Mouse (Mus musculus) G1E (cell line): ENCODE data around the gene Fgfr2. TPM values are rescaled to one million over a fixed set of nuclear protein-coding genes. Genes with fewer than 3 reads are reported as not detected.

ENCODE experiments used
- ATAC-seq: 2 replicates; pipeline ENCODE4 v1.8.0; 2016; ENCODE audit warnings: mild to moderate bottlenecking; ENCODE audit not compliant: insufficient number of reproducible peaks, poor library complexity, low FRiP score, severe bottlenecking; ENCODE audit errors: extremely low read depth
- DNase-seq: peaks from one replicate; pipeline ENCODE4 v3.0.0; 2012; ENCODE audit warnings: low spot score
- H3K27me3 ChIP-seq: 2 replicates; pipeline ENCODE4 v1.6.1; 2012; ENCODE audit warnings: mild to moderate bottlenecking, low read length, inconsistent platforms; ENCODE audit not compliant: insufficient read depth
- H3K36me3 ChIP-seq: replicated peaks from 2 replicates; pipeline ENCODE3; 2012; ENCODE audit warnings: mild to moderate bottlenecking, inconsistent platforms
- H3K4me1 ChIP-seq: 2 replicates; pipeline ENCODE4 v1.6.1; 2012; ENCODE audit warnings: low read depth, low read length, inconsistent platforms, mixed read lengths; ENCODE audit not compliant: insufficient read depth
- H3K4me3 ChIP-seq: 2 replicates; pipeline ENCODE4 v1.5.1; 2012; ENCODE audit warnings: low read depth, mild to moderate bottlenecking, inconsistent platforms, low read length, moderate library complexity, mixed read lengths
- H3K9me3 ChIP-seq: replicated peaks from 2 replicates; pipeline ENCODE4 v1.6.1; 2012; ENCODE audit warnings: inconsistent platforms
- CTCF ChIP-seq: IDR thresholded peaks from 2 replicates; pipeline ENCODE4 v1.5.1; 2012; ENCODE audit warnings: low read depth, low read length, inconsistent platforms, mixed read lengths
- GATA1 ChIP-seq: IDR thresholded peaks from 2 replicates; pipeline ENCODE4 v1.6.1; 2012; ENCODE audit warnings: borderline replicate concordance, low read length, inconsistent platforms, mixed read lengths
- GATA2 ChIP-seq: IDR thresholded peaks from 2 replicates; pipeline ENCODE4 v1.6.1; 2012; ENCODE audit warnings: low read depth, low read length, inconsistent platforms, borderline replicate concordance
- POLR2AphosphoS5 ChIP-seq: IDR thresholded peaks from 2 replicates; pipeline ENCODE4 v1.6.1; 2012; ENCODE audit warnings: low read depth, low read length, inconsistent platforms; ENCODE audit not compliant: insufficient replicate concordance
- TAL1 ChIP-seq: conservative IDR thresholded peaks from 2 replicates; pipeline ENCODE4 v1.6.1; 2012; ENCODE audit warnings: low read depth, low read length, inconsistent platforms, mixed read lengths
- polyA plus RNA-seq: library from polyadenylated mRNA; stranded (reverse); fragments of >175 nt; gene quantifications from 2 replicates; pipeline ENCODE4 v1.2.3, GENCODE M21; 2012
- total RNA-seq, 2 experiments: library from RNA; stranded (forward) in 1 of 2; stranded (reverse) in 1 of 2; fragments of 200-1000 nt in 1 of 2; fragments of >200 nt in 1 of 2; fragmentation: Nextera tagmentation in 1 of 2; gene quantifications; 2 replicates each; pipeline ENCODE4 v1.2.3; 2014 to 2017

The Fgfr2 gene
- total and polyA plus RNA-seq, 3 experiments: 0.22 TPM; not detected in 2

GRCm38 (mm10) chr7:132269661-132270060 is 853.5 kb downstream of the Fgfr2 start:
- Histone ChIP-seq H3K36me3 (no peaks in the 10 kb centered on the region), H3K4me1 (no peaks in the 10 kb centered on the region), H3K4me3 (no peak overlapping the region), H3K9me3 (peaks cover 61% of the 10 kb centered on the region), H3K27me3 (no peaks in the 10 kb centered on the region)
- ATAC-seq (no peak), DNase-seq (no peak)
- no peak for TF ChIP-seq GATA2
- TF ChIP-seq TAL1: no peak
- TF ChIP-seq CTCF: no peak
- TF ChIP-seq POLR2AphosphoS5: no peak
- no peak for TF ChIP-seq GATA1

GRCm38 (mm10) chr7:132267721-132268498 is 855.2 kb downstream of the Fgfr2 start:
- ATAC-seq (no peak), DNase-seq (no peak)
- Histone ChIP-seq H3K9me3 (peaks cover 66% of the 10 kb centered on the region), H3K36me3 (no peaks in the 10 kb centered on the region), H3K27me3 (no peaks in the 10 kb centered on the region), H3K4me3 (no peak overlapping the region), H3K4me1 (no peaks in the 10 kb centered on the region)
- TF ChIP-seq CTCF (no peak), TAL1 (no peak), GATA2 (no peak), GATA1 (no peak), POLR2AphosphoS5 (no peak)

DNA sequence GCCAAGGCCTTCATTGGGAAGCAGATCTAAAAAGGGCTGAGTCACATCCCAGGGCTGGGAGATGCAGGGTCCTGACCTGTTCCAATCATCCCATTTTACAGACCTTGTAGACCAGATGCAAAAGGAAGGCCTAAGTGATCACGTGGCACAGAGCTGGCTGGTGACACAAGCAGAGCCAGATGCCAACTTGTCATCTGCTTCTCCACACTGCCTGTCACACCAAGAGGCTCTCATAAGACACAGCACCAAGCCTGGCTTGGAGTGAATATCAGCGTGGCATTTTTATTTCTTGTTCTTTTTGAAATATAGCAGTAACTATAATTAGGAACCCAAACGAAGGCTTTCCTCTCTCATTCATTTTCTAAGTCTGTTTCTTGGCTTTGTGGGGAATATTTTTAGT is 858.4 kb downstream of the Fgfr2 start:
- Histone ChIP-seq H3K4me3 (no peak overlapping the region), H3K4me1 (no peaks in the 10 kb centered on the region), H3K27me3 (no peaks in the 10 kb centered on the region), H3K36me3 (no peaks in the 10 kb centered on the region), H3K9me3 (peaks cover 75% of the 10 kb centered on the region)
- no peak for TF ChIP-seq GATA1
- TF ChIP-seq GATA2: no peak
- DNase-seq: no peak
- no peak for ATAC-seq

DNA sequence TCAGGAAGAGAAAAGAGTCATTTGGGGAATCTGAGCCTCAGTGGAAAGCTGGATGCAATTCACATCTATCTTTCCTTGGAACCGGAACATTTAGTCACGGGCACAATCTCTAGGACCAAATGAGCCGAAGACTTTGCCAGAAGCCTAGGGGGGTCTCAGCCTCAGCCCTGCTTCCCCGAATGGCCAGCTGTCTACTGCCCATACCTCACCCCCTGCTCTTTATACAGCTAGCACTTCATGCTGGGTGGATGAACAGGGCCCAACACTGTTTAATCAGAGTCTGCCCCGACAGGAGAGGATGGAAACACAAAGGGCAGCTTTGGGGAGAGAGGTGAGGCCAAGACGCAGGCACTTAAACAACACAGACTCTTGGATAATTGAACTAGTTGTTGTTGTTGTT is 860.0 kb downstream of the Fgfr2 start:
- Histone ChIP-seq H3K27me3 (no peaks in the 10 kb centered on the region), H3K4me3 (no peak overlapping the region), H3K4me1 (no peaks in the 10 kb centered on the region), H3K36me3 (no peaks in the 10 kb centered on the region), H3K9me3 (peaks cover 76% of the 10 kb centered on the region)
- no peak for TF ChIP-seq TAL1
- no peak for TF ChIP-seq GATA1
- TF ChIP-seq CTCF: no peak
- TF ChIP-seq GATA2: no peak
- no peak for TF ChIP-seq POLR2AphosphoS5
- DNase-seq: no peak
- ATAC-seq: no peak

DNA sequence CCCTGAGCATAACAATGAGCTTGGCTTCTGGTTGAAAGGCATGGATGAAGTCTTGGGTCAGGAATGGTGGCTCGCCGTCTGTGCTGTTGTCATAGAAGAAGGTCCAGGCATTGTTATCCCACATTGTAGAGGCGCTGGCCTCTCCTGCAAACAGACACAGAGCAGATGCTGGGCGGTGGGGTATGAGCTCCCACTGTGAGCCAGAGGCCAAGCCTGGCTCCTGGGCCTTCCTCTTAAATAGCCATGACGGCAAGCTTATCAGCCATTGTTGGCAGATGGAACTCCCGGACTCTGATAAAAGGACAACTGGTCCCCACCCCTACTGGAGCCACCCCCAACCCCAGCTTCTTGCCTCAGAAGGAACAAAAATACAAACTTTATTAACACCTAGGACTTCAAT is 860.5 kb downstream of the Fgfr2 start:
- no peaks in the 10 kb centered on the region for H3K4me1 ChIP-seq
- ATAC-seq (no peak), DNase-seq (no peak)
- H3K4me3 ChIP-seq: no peak overlapping the region
- TF ChIP-seq GATA1 (no peak), POLR2AphosphoS5 (no peak), GATA2 (no peak), TAL1 (no peak), CTCF (no peak)
- H3K9me3 ChIP-seq: peaks cover 75% of the 10 kb centered on the region
- no peaks in the 10 kb centered on the region for H3K36me3 ChIP-seq
- no peaks in the 10 kb centered on the region for H3K27me3 ChIP-seq

GRCm38 (mm10) chr7:132261885-132262284 is 861.3 kb downstream of the Fgfr2 start:
- H3K9me3 ChIP-seq: peaks cover 75% of the 10 kb centered on the region
- no peaks in the 10 kb centered on the region for H3K27me3 ChIP-seq
- TF ChIP-seq GATA2: no peak
- TF ChIP-seq TAL1: no peak
- TF ChIP-seq GATA1: no peak
- TF ChIP-seq POLR2AphosphoS5: no peak
- no peak for TF ChIP-seq CTCF
- no peaks in the 10 kb centered on the region for H3K36me3 ChIP-seq
- no peak for ATAC-seq
- no peaks in the 10 kb centered on the region for H3K4me1 ChIP-seq
- DNase-seq: no peak
- no peak overlapping the region for H3K4me3 ChIP-seq

- Histone ChIP-seq H3K27me3 (no peaks in the 10 kb centered on the region), H3K36me3 (no peaks in the 10 kb centered on the region), H3K9me3 (peaks cover 77% of the 10 kb centered on the region), H3K4me1 (no peaks in the 10 kb centered on the region), H3K4me3 (no peak overlapping the region)
- no peak for DNase-seq
- ATAC-seq: no peak
- TF ChIP-seq GATA2 (no peak), POLR2AphosphoS5 (no peak), TAL1 (no peak), CTCF (no peak), GATA1 (no peak)
Measured at GRCm38 (mm10) chr7:132260632-132261031, 862.5 kb downstream of the Fgfr2 start.
